In genomic region chr11:103884749-103885383, GRCm38 (mm10) we compare ENCODE assay signal across 8 mouse cellular contexts.
DNase-seq lines count a peak whose midpoint lies in the region; ATAC-seq lines count a peak whose summit lies in the region.

No protein-coding gene starts in this region.

- DNase-seq in kidney, adult 18-20 months = no peak
- no peak for DNase-seq in layer of hippocampus, adult 11-12 months (ENCODE audit: low spot score)
- no peak for DNase-seq in spleen, postnatal 4 days (ENCODE audit: low spot score in 2 of 2)

- H3K4me1 ChIP-seq in kidney, embryonic 14.5 days (ENCODE audit: control insufficient read depth, insufficient read depth, low read length) = peaks cover 12% of the 10 kb centered on the region; the same call in 1 of the 2 replicates
- peaks cover 14% of the 10 kb centered on the region for H3K4me1 ChIP-seq in embryonic facial prominence, embryonic 13.5 days
- H3K4me1 ChIP-seq in hindbrain, embryonic 16.5 days (ENCODE audit: control insufficient read depth, insufficient read depth, low read depth, low read length) = peaks cover 8% of the 10 kb centered on the region
- peaks cover 12% of the 10 kb centered on the region; the same call in 1 of the 2 replicates for H3K4me1 ChIP-seq in neural tube, embryonic 12.5 days

- peak overlapping the region; percentile 52; the same call in 1 of the 2 replicates for H3K27ac ChIP-seq in kidney, embryonic 14.5 days (ENCODE audit: low read depth, low read length)
- H3K27ac ChIP-seq in embryonic facial prominence, embryonic 13.5 days = peak overlapping the region; percentile 80
- H3K27ac ChIP-seq in hindbrain, embryonic 16.5 days (ENCODE audit: low read depth, low read length) = peak overlapping the region; percentile 24
- H3K27ac ChIP-seq in neural tube, embryonic 12.5 days = no peak overlapping the region

- no peak overlapping the region for H3K4me3 ChIP-seq in kidney, embryonic 14.5 days (ENCODE audit: low read length)
- peak overlapping the region; percentile 29 for H3K4me3 ChIP-seq in embryonic facial prominence, embryonic 13.5 days
- no peak overlapping the region for H3K4me3 ChIP-seq in hindbrain, embryonic 16.5 days (ENCODE audit: low read length)
- no peak overlapping the region for H3K4me3 ChIP-seq in neural tube, embryonic 12.5 days

- peak overlapping the region; percentile 33 for H3K4me2 ChIP-seq in kidney, embryonic 14.5 days (replicated peaks; ENCODE audit: low read depth, low read length)
- peak overlapping the region; percentile 57 for H3K4me2 ChIP-seq in embryonic facial prominence, embryonic 13.5 days
- H3K4me2 ChIP-seq in hindbrain, embryonic 16.5 days (ENCODE audit: low read length) = peak overlapping the region; percentile 35
- H3K4me2 ChIP-seq in neural tube, embryonic 12.5 days (replicated peaks) = peak overlapping the region; percentile 36

- peaks cover 10% of the 10 kb centered on the region; the same call in 1 of the 2 replicates for H3K36me3 ChIP-seq in kidney, embryonic 14.5 days (ENCODE audit: control insufficient read depth, insufficient read depth, low read length)
- H3K36me3 ChIP-seq in embryonic facial prominence, embryonic 13.5 days = peaks cover 29% of the 10 kb centered on the region
- H3K36me3 ChIP-seq in hindbrain, embryonic 16.5 days (ENCODE audit: control insufficient read depth, insufficient read depth, low read length) = peaks cover 10% of the 10 kb centered on the region
- peaks cover 16% of the 10 kb centered on the region for H3K36me3 ChIP-seq in neural tube, embryonic 12.5 days

- ATAC-seq in kidney, embryonic 14.5 days (ENCODE audit: low FRiP score, low TSS enrichment) = peak; percentile 94
- ATAC-seq in embryonic facial prominence, embryonic 13.5 days (ENCODE audit: insufficient number of reproducible peaks, insufficient read depth, low FRiP score, low TSS enrichment, low read depth) = 0 out of 2 replicates have a peak, but pooled peaks have one; percentile 56
- ATAC-seq in hindbrain, embryonic 16.5 days = peak; percentile 76; the same call in 1 of the 2 replicates
- ATAC-seq in neural tube, embryonic 12.5 days (ENCODE audit: low FRiP score, low read depth) = 0 out of 2 replicates have a peak, but pooled peaks have one; percentile 41
- no peak for ATAC-seq in megakaryocyte progenitor cell, adult 5-6 weeks (replicated peaks; ENCODE audit: poor library complexity)

- peak overlapping the region; percentile 7; the same call in 1 of the 2 replicates for H3K9ac ChIP-seq in kidney, embryonic 14.5 days (ENCODE audit: low read depth, low read length)
- H3K9ac ChIP-seq in embryonic facial prominence, embryonic 13.5 days = peak overlapping the region; percentile 49; the same call in 1 of the 2 replicates
- H3K9ac ChIP-seq in hindbrain, embryonic 16.5 days (ENCODE audit: low read depth, low read length) = 0 out of 2 replicates have a peak overlapping the region, but pooled peaks have one; percentile 30
- H3K9ac ChIP-seq in neural tube, embryonic 12.5 days = no peak overlapping the region

- H3K9me3 ChIP-seq in kidney, embryonic 14.5 days (ENCODE audit: control insufficient read depth, low read length) = no peaks in the 10 kb centered on the region
- no peaks in the 10 kb centered on the region for H3K9me3 ChIP-seq in embryonic facial prominence, embryonic 13.5 days
- H3K9me3 ChIP-seq in hindbrain, embryonic 16.5 days (ENCODE audit: control insufficient read depth, low read length) = no peaks in the 10 kb centered on the region
- no peaks in the 10 kb centered on the region for H3K9me3 ChIP-seq in neural tube, embryonic 12.5 days

- 8% methylated on average over 13 of the region's 13 CpGs for WGBS in kidney, embryonic 14.5 days
- 4% methylated on average over 13 of the region's 13 CpGs for WGBS in embryonic facial prominence, embryonic 13.5 days
- WGBS in hindbrain, embryonic 16.5 days = 11% methylated on average over 13 of the region's 13 CpGs
- WGBS in neural tube, embryonic 12.5 days = 10% methylated on average over 13 of the region's 13 CpGs

- H3K27me3 ChIP-seq in kidney, embryonic 14.5 days (ENCODE audit: control insufficient read depth, insufficient read depth, low read length) = no peaks in the 10 kb centered on the region
- no peaks in the 10 kb centered on the region for H3K27me3 ChIP-seq in embryonic facial prominence, embryonic 13.5 days
- H3K27me3 ChIP-seq in hindbrain, embryonic 16.5 days (replicated peaks; ENCODE audit: control insufficient read depth, insufficient read depth, low read length) = no peaks in the 10 kb centered on the region
- no peaks in the 10 kb centered on the region for H3K27me3 ChIP-seq in neural tube, embryonic 12.5 days (replicated peaks)
